Mouse (Mus musculus) lung, postnatal 0 days (tissue): ENCODE results near the gene Cacna1i.

ENCODE experiments used
- CTCF ChIP-seq: IDR thresholded peaks from 2 replicates; pipeline ENCODE4 v1.5.1; 2016; ENCODE audit warnings: antibody characterized with exemption, mild to moderate bottlenecking
- EP300 ChIP-seq: IDR thresholded peaks from 2 replicates; pipeline ENCODE4 v1.6.1; 2016; ENCODE audit warnings: antibody characterized with exemption, mild to moderate bottlenecking, control low read depth

GRCm38 (mm10) chr15:80297146-80297545 lies 10.1 kb downstream of the Cacna1i start:
- TF ChIP-seq CTCF (peak; percentile 20; the same call in 1 of the 2 replicates), EP300 (no peak)
